Mouse (Mus musculus): ENCODE measurements at regions not wholly inside any gene's neighbourhood (a gene's known extent, or its start where the extent isn't known, plus 50 kb on each side); places are given as distances from the start of the nearest gene placed in this dataset.

GRCm38 (mm10) chr11:7815750-7816149, 602.0 kb upstream of the Igfbp3 start:
- TF ChIP-seq POLR2A (IDR thresholded peaks at IDR 0.05; ENCODE audit: insufficient read length, low read depth), result no peak
- no peak for TF ChIP-seq MAX (IDR thresholded peaks at IDR 0.05; ENCODE audit: low read depth)
- no peak for TF ChIP-seq USF1 (IDR thresholded peaks at IDR 0.05; ENCODE audit: low read depth)

Measured in myocyte (in vitro differentiated cells).